Mouse (Mus musculus) mesoderm, embryonic 11.5 days (tissue): ENCODE results near the gene Trim30a.
"Not testable (repeated sequence)": the region's sequence is repeated elsewhere in the genome, so short reads cannot be mapped to it uniquely, and the experiment has no call there.

ENCODE experiments used
- DNase-seq: peaks from one replicate; pipeline ENCODE4 v3.0.0-alpha.2; 2012; ENCODE audit warnings: low read depth, low spot score

Trim30a gene

GRCm38 (mm10) chr7:104465065-104465744 lies at the start of gene Trim30a:
Gene Trim30a, minus strand, starts transcription at chr7:104465193.
- no peak for DNase-seq

GRCm38 (mm10) chr7:104507421-104508065 lies 42.5 kb upstream of the Trim30a start, which contains the start of gene Trim30d:
Gene Trim30d, minus strand, starts transcription at chr7:104507849.
- DNase-seq = not testable (repeated sequence)

GRCm38 (mm10) chr7:104501589-104502371 lies 36.8 kb upstream of the Trim30a start:
- no peak for DNase-seq

- not testable (repeated sequence) for DNase-seq
Observed at GRCm38 (mm10) chr7:104501186-104501585, 36.2 kb upstream of the Trim30a start.

GRCm38 (mm10) chr7:104499464-104499863 lies 34.5 kb upstream of the Trim30a start:
- DNase-seq = not testable (repeated sequence)

GRCm38 (mm10) chr7:104445961-104446645 lies 18.9 kb downstream of the Trim30a start:
- DNase-seq = no peak

- DNase-seq = no peak
Observed at GRCm38 (mm10) chr7:104404460-104404950, 60.5 kb downstream of the Trim30a start.

- no peak for DNase-seq
Observed at GRCm38 (mm10) chr7:104401140-104401539, 63.9 kb downstream of the Trim30a start.

GRCm38 (mm10) chr7:104400698-104401097 lies 64.3 kb downstream of the Trim30a start, which contains the start of gene Trim30c:
Gene Trim30c, minus strand, starts transcription at chr7:104400837.
- no peak for DNase-seq

- DNase-seq = no peak
Observed at GRCm38 (mm10) chr7:104398492-104398891, 66.5 kb downstream of the Trim30a start.

- DNase-seq = no peak
Observed at GRCm38 (mm10) chr7:104369736-104370414, 95.1 kb downstream of the Trim30a start, which contains the start of gene Trim30b. Gene Trim30b, minus strand, starts transcription at chr7:104369884.

GRCm38 (mm10) chr7:104366339-104366738 lies 98.7 kb downstream of the Trim30a start:
- DNase-seq = no peak
